Mouse (Mus musculus) effector memory CD4-positive, alpha-beta T cell, adult 7 months (primary cell): ENCODE measurements around the gene Ugt2b34. TPM values are rescaled to one million over a fixed set of nuclear protein-coding genes. Genes with fewer than 3 reads are reported as not detected.

Source experiments
- polyA plus RNA-seq: library from polyadenylated mRNA; unstranded; fragments of 100-300 nt; shearing (Covaris generic); gene quantifications from one replicate; pipeline ENCODE4 v1.2.1, GENCODE M21; 2017

Gene Ugt2b34
- not detected for polyA plus RNA-seq

GRCm38 (mm10) chr5:86906758-86907157 is at the start of gene Ugt2b34:
Gene Ugt2b34, minus strand, starts transcription at chr5:86906937.

GRCm38 (mm10) chr5:86926426-86926825 is 19.7 kb upstream of the Ugt2b34 start, which contains the start of gene Ugt2b1:
Gene Ugt2b1, minus strand, starts transcription at chr5:86926530.

Other genes with a start within 250 kb of the Ugt2b34 start
- gene Tmprss11b, start 230.6 kb downstream of the Ugt2b34 start, polyA plus RNA-seq: not detected
- gene Tmprss11e, start 161.1 kb downstream of the Ugt2b34 start, polyA plus RNA-seq: 0.22 TPM
- 155 TPM for gene Ythdc1, start 102.7 kb downstream of the Ugt2b34 start, polyA plus RNA-seq
- gene Ugt2b1, start 19.6 kb upstream of the Ugt2b34 start, polyA plus RNA-seq: not detected
- not detected for gene Ugt2b35, start 93.9 kb upstream of the Ugt2b34 start, polyA plus RNA-seq
- gene Ugt2b36, start 185.6 kb upstream of the Ugt2b34 start, polyA plus RNA-seq: not detected
- not detected for gene Ugt2b5, start 233.4 kb upstream of the Ugt2b34 start, polyA plus RNA-seq